Mouse (Mus musculus): ENCODE measurements around the gene Mtch2. TPM values are rescaled to one million over a fixed set of nuclear protein-coding genes. Genes with fewer than 3 reads are reported as not detected.
A peak's percentile ranks its signal among the peaks of the same experiment; 100 is the strongest.

Mtch2 gene
- polyA plus RNA-seq, 1 experiment from 2014 or later = 109 TPM

DNA sequence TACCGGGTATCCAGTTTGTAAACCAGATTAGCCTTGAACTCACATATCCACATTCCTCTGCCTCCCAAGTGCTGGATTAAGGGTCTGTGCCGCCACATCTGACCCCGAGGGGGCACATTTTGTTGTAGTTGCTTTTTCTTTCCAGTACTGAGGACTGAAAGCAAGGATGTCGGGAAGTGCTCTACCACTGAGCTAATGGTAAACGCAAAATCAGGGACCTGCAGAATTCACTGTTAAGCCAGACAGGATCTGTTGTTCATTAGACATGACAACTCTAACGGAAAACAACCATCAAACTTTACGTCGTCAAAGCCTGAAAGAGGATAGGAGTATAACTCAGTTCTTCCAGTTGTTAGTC is 379 bp upstream of the Mtch2 start:
- WGBS (ENCODE audit: insufficient replicate concordance) = 3% methylated on average over 8 of the region's 8 CpGs
- H3K27me3 ChIP-seq (ENCODE audit: control insufficient read depth, insufficient read depth, low read depth, low read length) = no peaks in the 10 kb centered on the region

DNA sequence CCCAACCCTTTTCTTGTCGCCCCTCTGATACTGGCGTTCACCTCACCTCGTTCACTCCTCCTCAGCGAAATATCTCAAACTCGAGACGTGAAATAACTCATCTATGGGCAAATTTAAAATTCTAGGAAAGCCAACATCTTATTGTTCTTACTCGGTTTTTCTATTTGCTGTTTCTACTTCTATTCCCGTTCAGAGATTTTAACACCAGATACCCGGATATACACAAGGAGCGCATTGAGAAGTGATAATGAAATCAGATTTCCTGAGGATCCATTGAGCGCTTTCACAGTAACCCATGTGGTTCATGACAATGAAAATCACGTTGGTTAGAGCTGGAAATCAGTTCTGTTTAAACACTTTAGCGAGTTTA is 711 bp downstream of the Mtch2 start:
- Histone ChIP-seq H3K9me3 (replicated peaks; ENCODE audit: control insufficient read depth, low read length) (no peaks in the 10 kb centered on the region), H3K27ac (ENCODE audit: low read length) (peak overlapping the region; percentile 77), H3K9ac (ENCODE audit: low read depth, low read length) (peak overlapping the region; percentile 88), H3K4me1 (ENCODE audit: control insufficient read depth, low read depth, low read length) (peaks cover 17% of the 10 kb centered on the region), H3K4me2 (ENCODE audit: low read depth, low read length) (peak overlapping the region; percentile 78), H3K27me3 (ENCODE audit: control insufficient read depth, insufficient read depth, low read depth, low read length) (no peaks in the 10 kb centered on the region), H3K36me3 (ENCODE audit: control insufficient read depth, insufficient read depth) (peaks cover 10% of the 10 kb centered on the region), H3K4me3 (ENCODE audit: low read depth, low read length) (peak overlapping the region; percentile 83)
- no peak for ATAC-seq (ENCODE audit: low read depth)
- 0% methylated on average over 13 of the region's 13 CpGs for WGBS (ENCODE audit: insufficient replicate concordance)

More for the DNA sequence above, 379 bp upstream of the Mtch2 start:
- Histone ChIP-seq H3K4me2 (ENCODE audit: low read depth, low read length) (peak overlapping the region; percentile 96), H3K9me3 (replicated peaks; ENCODE audit: control insufficient read depth, low read length) (no peaks in the 10 kb centered on the region), H3K4me3 (ENCODE audit: low read depth, low read length) (peak overlapping the region; percentile 83), H3K27ac (ENCODE audit: low read length) (peak overlapping the region; percentile 79), H3K4me1 (ENCODE audit: control insufficient read depth, low read depth, low read length) (peaks cover 17% of the 10 kb centered on the region), H3K36me3 (ENCODE audit: control insufficient read depth, insufficient read depth) (peaks cover 10% of the 10 kb centered on the region), H3K9ac (ENCODE audit: low read depth, low read length) (peak overlapping the region; percentile 67)
- peak; percentile 0; the same call in 1 of the 2 replicates for ATAC-seq (ENCODE audit: low read depth)

DNA sequence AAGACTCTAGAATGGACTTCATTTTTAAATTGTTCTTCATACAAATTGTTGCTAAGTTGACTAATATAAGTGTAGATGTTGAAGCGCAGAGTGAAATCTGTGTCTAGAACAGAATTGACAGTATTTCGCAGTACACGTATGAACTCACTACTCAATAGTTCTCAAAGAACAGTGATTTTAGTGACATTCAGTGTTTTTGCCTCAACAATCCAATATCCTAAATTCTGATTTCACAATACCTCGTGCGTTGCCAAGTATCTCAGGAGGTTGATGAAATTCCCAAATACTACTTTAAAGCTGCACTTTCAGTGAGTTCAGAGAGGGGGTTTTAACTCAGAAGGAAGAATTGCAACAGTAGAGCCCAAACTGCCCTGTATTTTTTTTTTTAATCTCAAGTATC is 1.4 kb downstream of the Mtch2 start:
- Histone ChIP-seq H3K27me3 (ENCODE audit: control insufficient read depth, insufficient read depth, low read depth, low read length) (no peaks in the 10 kb centered on the region), H3K27ac (ENCODE audit: low read length) (no peak overlapping the region), H3K4me1 (ENCODE audit: control insufficient read depth, low read depth, low read length) (peaks cover 17% of the 10 kb centered on the region), H3K9me3 (replicated peaks; ENCODE audit: control insufficient read depth, low read length) (no peaks in the 10 kb centered on the region), H3K4me3 (ENCODE audit: low read depth, low read length) (peak overlapping the region; percentile 83), H3K36me3 (ENCODE audit: control insufficient read depth, insufficient read depth) (peaks cover 15% of the 10 kb centered on the region), H3K4me2 (ENCODE audit: low read depth, low read length) (peak overlapping the region; percentile 78), H3K9ac (ENCODE audit: low read depth, low read length) (peak overlapping the region; percentile 88; the same call in 1 of the 2 replicates)
- ATAC-seq (ENCODE audit: low read depth) = no peak
- 82% methylated on average over 5 of the region's 5 CpGs for WGBS (ENCODE audit: insufficient replicate concordance)

DNA sequence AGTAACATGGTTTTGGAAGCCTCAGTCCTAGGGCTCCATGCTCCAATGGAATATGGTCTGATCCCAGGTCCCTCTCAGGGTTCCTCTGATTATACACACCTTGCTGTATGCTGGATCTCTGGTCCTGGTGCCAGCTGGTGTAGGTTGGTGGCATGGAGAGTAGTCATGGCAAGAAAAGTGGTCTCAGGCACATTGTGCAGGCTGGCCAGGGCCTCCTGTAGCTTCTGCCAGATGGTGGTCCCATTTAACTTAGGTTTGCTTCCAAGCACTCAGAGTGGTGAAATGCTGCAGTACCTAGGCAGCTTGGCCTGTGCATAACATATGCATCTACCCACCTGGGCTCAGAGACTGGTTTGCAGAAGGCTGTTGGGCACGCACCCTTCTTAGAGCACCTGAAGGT is 3.4 kb downstream of the Mtch2 start:
- Histone ChIP-seq H3K4me3 (ENCODE audit: low read depth, low read length) (no peak overlapping the region), H3K27me3 (ENCODE audit: control insufficient read depth, insufficient read depth, low read depth, low read length) (no peaks in the 10 kb centered on the region), H3K4me1 (ENCODE audit: control insufficient read depth, low read depth, low read length) (peaks cover 17% of the 10 kb centered on the region), H3K4me2 (ENCODE audit: low read depth, low read length) (no peak overlapping the region), H3K27ac (ENCODE audit: low read length) (no peak overlapping the region), H3K9ac (ENCODE audit: low read depth, low read length) (no peak overlapping the region), H3K36me3 (ENCODE audit: control insufficient read depth, insufficient read depth) (peaks cover 18% of the 10 kb centered on the region), H3K9me3 (replicated peaks; ENCODE audit: control insufficient read depth, low read length) (no peaks in the 10 kb centered on the region)
- no peak for ATAC-seq (ENCODE audit: low read depth)
- 81% methylated on average over 1 of the region's 1 CpGs for WGBS (ENCODE audit: insufficient replicate concordance)

DNA sequence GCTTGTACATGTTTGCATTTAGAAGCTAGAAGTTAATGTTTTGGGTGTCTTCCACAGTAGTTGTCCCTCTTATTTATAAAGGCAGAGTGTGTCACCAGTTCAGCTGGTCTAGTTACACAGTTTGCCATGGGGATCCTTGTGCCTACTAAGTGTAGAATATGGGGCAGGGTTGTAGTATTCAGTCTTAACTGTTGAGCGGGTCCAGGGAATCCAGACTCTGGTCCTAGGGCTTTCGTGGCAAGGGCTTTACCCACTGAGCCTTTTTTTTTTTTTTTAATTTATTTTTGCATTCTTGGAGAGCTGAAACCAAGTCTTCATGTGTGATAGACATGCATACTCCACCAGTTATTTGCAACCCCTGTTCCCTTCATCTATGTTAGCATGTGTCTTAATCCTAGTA is 14.5 kb downstream of the Mtch2 start:
- no peak for ATAC-seq (ENCODE audit: low read depth)
- H3K9ac ChIP-seq (ENCODE audit: low read depth, low read length) = no peak overlapping the region
- no peaks in the 10 kb centered on the region for H3K9me3 ChIP-seq (replicated peaks; ENCODE audit: control insufficient read depth, low read length)
- peaks cover 40% of the 10 kb centered on the region for H3K36me3 ChIP-seq (ENCODE audit: control insufficient read depth, insufficient read depth)
- H3K4me1 ChIP-seq (ENCODE audit: control insufficient read depth, low read depth, low read length) = no peaks in the 10 kb centered on the region
- no peak overlapping the region for H3K4me3 ChIP-seq (ENCODE audit: low read depth, low read length)
- WGBS (ENCODE audit: insufficient replicate concordance) = 86% methylated on average over 2 of the region's 2 CpGs
- H3K27me3 ChIP-seq (ENCODE audit: control insufficient read depth, insufficient read depth, low read depth, low read length) = no peaks in the 10 kb centered on the region
- H3K4me2 ChIP-seq (ENCODE audit: low read depth, low read length) = no peak overlapping the region
- H3K27ac ChIP-seq (ENCODE audit: low read length) = no peak overlapping the region

DNA sequence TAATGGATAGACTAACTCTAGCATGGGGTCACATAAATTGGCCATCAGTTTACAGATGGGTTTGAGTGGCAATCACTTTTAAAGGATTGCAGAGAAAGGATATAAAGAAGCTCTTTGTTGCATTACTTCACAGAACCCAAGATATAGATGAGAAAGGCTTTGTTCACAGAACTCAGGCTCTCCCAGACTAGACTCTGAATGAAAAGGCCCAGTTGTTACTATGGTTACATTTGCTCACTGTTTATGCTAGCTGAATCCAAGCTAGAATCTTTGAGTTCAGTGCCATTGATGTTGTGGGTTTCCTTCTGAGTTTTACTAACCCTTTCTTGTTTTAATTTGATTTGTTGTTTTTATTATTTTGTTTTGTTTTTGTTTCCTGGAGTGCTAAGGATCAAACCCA is 17.2 kb downstream of the Mtch2 start:
- Histone ChIP-seq H3K27me3 (ENCODE audit: control insufficient read depth, insufficient read depth, low read depth, low read length) (no peaks in the 10 kb centered on the region), H3K27ac (ENCODE audit: low read length) (no peak overlapping the region), H3K9me3 (replicated peaks; ENCODE audit: control insufficient read depth, low read length) (no peaks in the 10 kb centered on the region), H3K9ac (ENCODE audit: low read depth, low read length) (no peak overlapping the region), H3K4me1 (ENCODE audit: control insufficient read depth, low read depth, low read length) (peaks cover 13% of the 10 kb centered on the region), H3K4me3 (ENCODE audit: low read depth, low read length) (no peak overlapping the region), H3K4me2 (ENCODE audit: low read depth, low read length) (no peak overlapping the region), H3K36me3 (ENCODE audit: control insufficient read depth, insufficient read depth) (peaks cover 38% of the 10 kb centered on the region)
- no peak for ATAC-seq (ENCODE audit: low read depth)

DNA sequence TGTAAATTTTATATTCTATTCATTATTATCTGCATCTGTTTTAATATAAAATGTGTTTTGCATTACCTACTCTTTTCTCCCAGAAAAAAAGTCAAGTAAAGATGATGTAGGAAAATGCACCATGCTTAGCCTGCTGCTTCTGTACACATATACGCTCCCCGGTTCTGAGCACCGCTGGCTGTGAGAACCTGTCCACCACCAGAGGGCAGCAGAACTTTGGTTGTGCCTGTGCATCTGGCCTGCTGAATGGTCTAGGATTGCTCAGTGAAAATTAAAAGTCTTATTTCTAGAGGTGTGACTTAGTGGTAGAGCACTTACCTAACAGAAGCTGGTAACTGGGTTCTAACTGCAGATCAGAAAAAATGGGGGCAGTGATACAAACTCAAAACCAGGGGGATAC is 19.6 kb downstream of the Mtch2 start:
- no peaks in the 10 kb centered on the region for H3K9me3 ChIP-seq (replicated peaks; ENCODE audit: control insufficient read depth, low read length)
- H3K4me2 ChIP-seq (ENCODE audit: low read depth, low read length) = no peak overlapping the region
- peaks cover 22% of the 10 kb centered on the region for H3K36me3 ChIP-seq (ENCODE audit: control insufficient read depth, insufficient read depth)
- WGBS (ENCODE audit: insufficient replicate concordance) = 26% methylated on average over 3 of the region's 3 CpGs
- no peak overlapping the region for H3K27ac ChIP-seq (ENCODE audit: low read length)
- no peak overlapping the region for H3K4me3 ChIP-seq (ENCODE audit: low read depth, low read length)
- peak; percentile 52 for ATAC-seq (ENCODE audit: low read depth)
- peaks cover 35% of the 10 kb centered on the region for H3K4me1 ChIP-seq (ENCODE audit: control insufficient read depth, low read depth, low read length)
- H3K27me3 ChIP-seq (ENCODE audit: control insufficient read depth, insufficient read depth, low read depth, low read length) = no peaks in the 10 kb centered on the region
- no peak overlapping the region for H3K9ac ChIP-seq (ENCODE audit: low read depth, low read length)

DNA sequence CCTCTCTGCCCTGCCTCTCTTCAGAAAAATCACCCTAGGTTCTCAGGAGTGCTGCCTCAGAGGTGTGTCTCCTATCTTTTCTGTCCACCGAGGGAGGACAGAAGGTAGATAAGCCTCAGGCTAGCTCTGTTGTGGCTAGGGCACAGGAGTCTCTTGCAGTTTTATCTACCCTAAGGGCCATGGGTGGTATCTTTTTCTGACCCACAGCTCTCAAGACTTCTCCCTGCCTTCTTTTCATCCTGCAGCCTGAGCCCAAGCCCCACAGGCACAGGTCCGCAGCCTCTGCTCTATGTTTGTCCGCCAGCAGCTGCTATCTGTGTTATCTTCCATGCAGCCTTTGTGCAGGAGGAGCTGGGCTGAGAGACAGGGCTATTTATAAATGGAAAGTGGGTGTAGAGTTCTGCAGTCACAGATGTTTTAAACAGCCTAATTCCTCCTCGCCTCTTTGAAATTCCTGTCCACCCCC is 23.2 kb downstream of the Mtch2 start:
- no peaks in the 10 kb centered on the region for H3K27me3 ChIP-seq (ENCODE audit: control insufficient read depth, insufficient read depth, low read depth, low read length)
- H3K4me2 ChIP-seq (ENCODE audit: low read depth, low read length) = peak overlapping the region; percentile 58
- 5% methylated on average over 4 of the region's 4 CpGs for WGBS (ENCODE audit: insufficient replicate concordance)
- H3K9me3 ChIP-seq (replicated peaks; ENCODE audit: control insufficient read depth, low read length) = no peaks in the 10 kb centered on the region
- peaks cover 39% of the 10 kb centered on the region for H3K4me1 ChIP-seq (ENCODE audit: control insufficient read depth, low read depth, low read length)
- 0 out of 2 replicates have a peak overlapping the region, but pooled peaks have one; percentile 14 for H3K4me3 ChIP-seq (ENCODE audit: low read depth, low read length)
- H3K9ac ChIP-seq (ENCODE audit: low read depth, low read length) = peak overlapping the region; percentile 14; the same call in 1 of the 2 replicates
- peak overlapping the region; percentile 88 for H3K27ac ChIP-seq (ENCODE audit: low read length)
- H3K36me3 ChIP-seq (ENCODE audit: control insufficient read depth, insufficient read depth) = peaks cover 8% of the 10 kb centered on the region
- ATAC-seq (ENCODE audit: low read depth) = peak; percentile 89

DNA sequence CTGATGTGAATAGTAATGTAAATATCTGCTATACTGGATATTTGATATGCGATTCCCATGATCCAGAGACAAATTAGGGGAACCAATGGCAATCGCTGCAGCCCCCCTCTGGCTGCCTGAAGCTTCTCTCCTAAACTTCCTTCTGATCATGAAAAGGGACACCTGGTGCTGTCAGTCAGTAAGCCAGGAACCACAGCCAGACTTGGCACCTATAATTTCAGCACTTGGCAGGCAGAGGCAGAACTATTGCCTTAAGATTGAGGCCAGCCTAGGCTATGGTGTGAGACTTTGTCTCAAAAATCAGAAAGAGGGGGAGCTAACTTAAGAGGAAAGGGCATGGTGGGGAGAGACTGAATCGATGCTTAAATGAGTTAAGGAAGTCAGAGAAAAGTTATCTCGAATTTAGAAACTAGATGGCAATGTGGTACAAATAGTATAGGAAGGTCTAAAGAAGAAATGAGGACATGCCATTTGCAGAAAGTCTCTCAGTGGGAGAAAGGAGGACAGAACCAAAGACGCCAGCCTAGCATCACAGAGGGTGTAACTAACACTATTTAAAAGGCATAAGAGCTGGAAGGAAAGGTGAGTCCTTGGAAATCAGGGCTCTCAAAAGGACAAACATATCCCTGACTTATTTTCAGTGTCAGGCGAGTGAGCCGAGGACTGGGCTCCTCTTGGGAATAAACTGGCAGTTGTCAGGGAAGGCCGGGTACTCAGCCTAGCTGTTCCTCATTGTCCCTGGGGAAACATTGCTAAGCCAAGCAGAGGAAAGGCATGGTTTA is 24.4 kb downstream of the Mtch2 start:
- H3K36me3 ChIP-seq (ENCODE audit: control insufficient read depth, insufficient read depth) = no peaks in the 10 kb centered on the region
- H3K4me3 ChIP-seq (ENCODE audit: low read depth, low read length) = no peak overlapping the region
- H3K27me3 ChIP-seq (ENCODE audit: control insufficient read depth, insufficient read depth, low read depth, low read length) = no peaks in the 10 kb centered on the region
- H3K4me1 ChIP-seq (ENCODE audit: control insufficient read depth, low read depth, low read length) = peaks cover 39% of the 10 kb centered on the region
- no peak for ATAC-seq (ENCODE audit: low read depth)
- WGBS (ENCODE audit: insufficient replicate concordance) = 67% methylated on average over 8 of the region's 8 CpGs
- H3K4me2 ChIP-seq (ENCODE audit: low read depth, low read length) = peak overlapping the region; percentile 58; the same call in 1 of the 2 replicates
- peak overlapping the region; percentile 88 for H3K27ac ChIP-seq (ENCODE audit: low read length)
- no peak overlapping the region; the same call in 1 of the 2 replicates for H3K9ac ChIP-seq (ENCODE audit: low read depth, low read length)
- no peaks in the 10 kb centered on the region for H3K9me3 ChIP-seq (replicated peaks; ENCODE audit: control insufficient read depth, low read length)

All from liver, embryonic 16.5 days (tissue).